Mouse (Mus musculus) bone marrow macrophage, adult 2 months (primary cell): ENCODE measurements at regions not wholly inside any gene's neighbourhood (a gene's known extent, or its start where the extent isn't known, plus 50 kb on each side); places are given as distances from the start of the nearest gene placed in this dataset.

ENCODE experiments used
- CTCF ChIP-seq: IDR thresholded peaks from 2 replicates; pipeline ENCODE4 v1.5.1; 2012; ENCODE audit warnings: low read depth, mild to moderate bottlenecking, low read length, moderate library complexity
- POLR2A ChIP-seq: IDR thresholded peaks from 2 replicates; pipeline ENCODE4 v1.6.1; 2012; ENCODE audit warnings: mild to moderate bottlenecking, low read depth, low read length, borderline replicate concordance

GRCm38 (mm10) chr17:77963358-77963757 lies 236.7 kb upstream of the Crim1 start:
- TF ChIP-seq POLR2A (no peak), CTCF (no peak)
